ENCODE assay signal across 8 mouse cellular contexts in genomic region chr9:42264145-42264544, GRCm38 (mm10). TPM values are rescaled to one million over a fixed set of nuclear protein-coding genes. Genes with fewer than 3 reads are reported as not detected.
DNase-seq lines count a peak whose midpoint lies in the region; ATAC-seq and TF ChIP-seq lines count a peak whose summit lies in the region.

TSS of gene Sc5d (minus strand) at chr9:42264256.

- no peak for TF ChIP-seq RAD21 in MEL (IDR thresholded peaks at IDR 0.05; ENCODE audit: low read depth, low read length)

- H3K4me3 ChIP-seq in MEL (ENCODE audit: control insufficient read depth in 1 of 2, insufficient read depth in 1 of 2, low read depth in 2 of 2, low read length in 2 of 2): peak within 1 kb of the TSS; percentile 61 to 96
- H3K4me3 ChIP-seq in cerebellum, adult 2 months (replicated peaks; ENCODE audit: insufficient read depth, low read depth, low read length): peak within 1 kb of the TSS; percentile 95
- H3K4me3 ChIP-seq in lung, embryonic 16.5 days (ENCODE audit: low read length): peak within 1 kb of the TSS; percentile 80

- WGBS in cerebellum, adult 2 months: under 1% methylated on average over 49 of the region's 49 CpGs
- under 1% methylated on average over 48 of the region's 49 CpGs for WGBS in lung, embryonic 16.5 days

- H3K79me2 ChIP-seq in MEL (ENCODE audit: control insufficient read depth, insufficient read depth, low read length, poor library complexity): peaks cover 6% of the 10 kb centered on the region

- peak; percentile 75 to 78 for TF ChIP-seq POLR2A in MEL (IDR thresholded peaks at IDR 0.05; ENCODE audit: control insufficient read depth in 1 of 2, insufficient read depth in 1 of 2, low read depth in 1 of 2, low read length in 2 of 2, poor library complexity in 1 of 2)
- TF ChIP-seq POLR2A in cerebellum, adult 2 months (IDR thresholded peaks at IDR 0.05; ENCODE audit: borderline replicate concordance, insufficient read depth, low read length): peak; percentile 69

- peak within 1 kb of the TSS; percentile 86 for H3K4me2 ChIP-seq in lung, embryonic 16.5 days (ENCODE audit: low read depth, low read length)

- H3K9ac ChIP-seq in MEL (ENCODE audit: control insufficient read depth, low read depth, low read length, poor library complexity, severe bottlenecking): peak within 1 kb of the TSS; percentile 86
- H3K9ac ChIP-seq in lung, embryonic 16.5 days (ENCODE audit: low read length): peak within 1 kb of the TSS; percentile 83

- TF ChIP-seq CTCF in MEL (IDR thresholded peaks at IDR 0.05 in 2 of 3, conservative IDR thresholded peaks at IDR 0.05 in 1 of 3; ENCODE audit: control insufficient read depth in 1 of 3, insufficient read depth in 1 of 3, low read depth in 2 of 3, low read length in 3 of 3, poor library complexity in 1 of 3, severe bottlenecking in 1 of 3): no peak
- no peak for TF ChIP-seq CTCF in cerebellum, adult 2 months (IDR thresholded peaks at IDR 0.05; ENCODE audit: borderline replicate concordance, insufficient read depth, low read depth, low read length)

- no peaks in the 10 kb centered on the region for H3K9me3 ChIP-seq in MEL (replicated peaks; ENCODE audit: insufficient read depth, low read length)
- H3K9me3 ChIP-seq in lung, embryonic 16.5 days (ENCODE audit: control insufficient read depth, low read length): no peaks in the 10 kb centered on the region

- peak; percentile 97 to 98 for ATAC-seq in hematopoietic stem cell, adult 5-6 weeks (replicated peaks in 1 of 2; ENCODE audit: insufficient read depth in 1 of 2, low FRiP score in 2 of 2, low TSS enrichment in 1 of 2, low read depth in 1 of 2, poor library complexity in 2 of 2, severe bottlenecking in 2 of 2)
- peak; percentile 99 for ATAC-seq in lung, embryonic 16.5 days (ENCODE audit: low read depth)

- H3K36me3 ChIP-seq in MEL (ENCODE audit: control insufficient read depth in 1 of 2, insufficient read depth in 2 of 2, low read length in 2 of 2): peaks cover 0 to 9% of the 10 kb centered on the region in 2 experiments; a peak in 2 of 4 replicates
- no peaks in the 10 kb centered on the region for H3K36me3 ChIP-seq in lung, embryonic 16.5 days (ENCODE audit: control insufficient read depth, insufficient read depth, low read length)

- peaks cover 0 to 9% of the 10 kb centered on the region in 2 experiments; a peak in 2 of 4 replicates for H3K4me1 ChIP-seq in MEL (ENCODE audit: control insufficient read depth in 1 of 2, insufficient read depth in 2 of 2, low read length in 2 of 2)
- H3K4me1 ChIP-seq in cerebellum, adult 2 months (ENCODE audit: control insufficient read depth, insufficient read depth, low read length): peaks cover 2% of the 10 kb centered on the region; the same call in 1 of the 2 replicates
- peaks cover 9% of the 10 kb centered on the region; the same call in 1 of the 2 replicates for H3K4me1 ChIP-seq in lung, embryonic 16.5 days (replicated peaks; ENCODE audit: control insufficient read depth, insufficient read depth, low read length)

- TF ChIP-seq EP300 in MEL (IDR thresholded peaks at IDR 0.05; ENCODE audit: low read depth in 1 of 2, low read length in 2 of 2): no peak

- H3K27ac ChIP-seq in MEL (ENCODE audit: control insufficient read depth, low read depth, low read length): peak within 1 kb of the TSS; percentile 55
- H3K27ac ChIP-seq in cerebellum, adult 2 months (ENCODE audit: insufficient read depth, low read length): peak within 1 kb of the TSS; percentile 58
- peak within 1 kb of the TSS; percentile 49 for H3K27ac ChIP-seq in lung, embryonic 16.5 days (ENCODE audit: low read length)

- DNase-seq in MEL (ENCODE audit: low read depth, low spot score): peak; percentile 95
- DNase-seq in cerebellum, adult 2 months: peak; percentile 96 to 98
- DNase-seq in forelimb bud, embryonic 11.5 days (ENCODE audit: low read depth, low spot score): peak; percentile 93
- DNase-seq in layer of hippocampus, adult 9-10 months (ENCODE audit: low spot score): peak; percentile 75
- peak; percentile 65 for DNase-seq in ovary, postnatal 10 days (ENCODE audit: low spot score)
- DNase-seq in thymus, postnatal 10 days (ENCODE audit: low spot score in 2 of 2): peak; percentile 84 to 85

- H3K27me3 ChIP-seq in MEL (ENCODE audit: control insufficient read depth in 1 of 2, insufficient read depth in 2 of 2, low read length in 2 of 2): no peaks in the 10 kb centered on the region
- no peaks in the 10 kb centered on the region for H3K27me3 ChIP-seq in cerebellum, adult 2 months (ENCODE audit: control insufficient read depth, insufficient read depth, low read length)
- H3K27me3 ChIP-seq in lung, embryonic 16.5 days (ENCODE audit: control insufficient read depth, insufficient read depth, low read depth, low read length): no peaks in the 10 kb centered on the region

TF ChIP-seq in MEL, 35 proteins besides CTCF, POLR2A, EP300 and RAD21:
- TF ChIP-seq MAFK (IDR thresholded peaks at IDR 0.05; ENCODE audit: borderline replicate concordance, low read depth, low read length) (no peak), USF2 (IDR thresholded peaks at IDR 0.05; ENCODE audit: borderline replicate concordance in 1 of 2, insufficient read depth in 1 of 2, low read depth in 1 of 2, low read length in 2 of 2) (peak; percentile 40 to 83; a peak in 3 of 4 replicates), ELF1 (IDR thresholded peaks at IDR 0.05; ENCODE audit: low read depth, low read length) (no peak), SMC3 (IDR thresholded peaks at IDR 0.05; ENCODE audit: low read depth, low read length) (no peak), ZMIZ1 (IDR thresholded peaks at IDR 0.05; ENCODE audit: low read depth, low read length) (peak; percentile 65; the same call in 1 of the 2 replicates), RCOR1 (IDR thresholded peaks at IDR 0.05; ENCODE audit: low read depth, low read length) (no peak), POLR2AphosphoS2 (IDR thresholded peaks at IDR 0.05; ENCODE audit: low read length) (peak; percentile 56; the same call in 1 of the 2 replicates), ZC3H11A (IDR thresholded peaks at IDR 0.05; ENCODE audit: low read depth, low read length) (no peak), CHD1 (IDR thresholded peaks at IDR 0.05; ENCODE audit: low read depth, low read length) (no peak), MYC (IDR thresholded peaks at IDR 0.05; ENCODE audit: low read depth, low read length) (peak; percentile 58; the same call in 1 of the 2 replicates), JUND (IDR thresholded peaks at IDR 0.05; ENCODE audit: low read depth, low read length) (no peak), GABPA (IDR thresholded peaks at IDR 0.05; ENCODE audit: low read depth, low read length) (no peak), TAL1 (IDR thresholded peaks at IDR 0.05; ENCODE audit: low read length) (no peak), BHLHE40 (IDR thresholded peaks at IDR 0.05; ENCODE audit: borderline replicate concordance, low read depth, low read length) (no peak), ZNF384 (IDR thresholded peaks at IDR 0.05; ENCODE audit: low read depth, low read length) (no peak), SIN3A (IDR thresholded peaks at IDR 0.05; ENCODE audit: low read length) (no peak; the same call in 1 of the 2 replicates), MXI1 (IDR thresholded peaks at IDR 0.05; ENCODE audit: low read depth, low read length) (peak; percentile 87), HCFC1 (IDR thresholded peaks at IDR 0.05; ENCODE audit: low read depth, low read length) (peak; percentile 68), E2F4 (IDR thresholded peaks at IDR 0.05; ENCODE audit: borderline replicate concordance, low read depth, low read length) (no peak), POLR2AphosphoS5 (IDR thresholded peaks at IDR 0.05; ENCODE audit: borderline replicate concordance, low read depth, low read length) (no peak), CHD2 (IDR thresholded peaks at IDR 0.05; ENCODE audit: low read length) (no peak), TCF12 (IDR thresholded peaks at IDR 0.05; ENCODE audit: low read depth, low read length) (peak; percentile 57), NRF1 (IDR thresholded peaks at IDR 0.05; ENCODE audit: insufficient read depth, low read depth, low read length, poor library complexity, severe bottlenecking) (peak; percentile 59), MAZ (IDR thresholded peaks at IDR 0.05; ENCODE audit: low read depth, low read length) (0 out of 2 replicates have a peak, but pooled peaks have one; percentile 11), USF1 (IDR thresholded peaks at IDR 0.05; ENCODE audit: low read depth, low read length) (peak; percentile 96), MEF2A (IDR thresholded peaks at IDR 0.05; ENCODE audit: extremely low read depth, insufficient replicate concordance, low read depth, low read length, poor library complexity, severe bottlenecking) (no peak), ETS1 (IDR thresholded peaks at IDR 0.05; ENCODE audit: low read depth, low read length) (no peak), ZKSCAN1 (IDR thresholded peaks at IDR 0.05; ENCODE audit: low read depth, low read length) (no peak), TBP (IDR thresholded peaks at IDR 0.05; ENCODE audit: low read depth, low read length) (no peak), NELFE (IDR thresholded peaks at IDR 0.05; ENCODE audit: low read depth, low read length) (peak; percentile 71), GATA1 (IDR thresholded peaks at IDR 0.05; ENCODE audit: low read depth, low read length) (no peak), MYB (IDR thresholded peaks at IDR 0.05; ENCODE audit: low read depth, low read length) (no peak), KAT2A (conservative IDR thresholded peaks at IDR 0.05; ENCODE audit: low read depth, low read length) (no peak; the same call in 1 of the 2 replicates), MAX (IDR thresholded peaks at IDR 0.05; ENCODE audit: low read length) (peak; percentile 92), UBTF (IDR thresholded peaks at IDR 0.05; ENCODE audit: borderline replicate concordance, insufficient read depth, low read depth, low read length) (no peak)

RNA-seq across cellular contexts. Expression of gene Sc5d, which starts in this region (rescaled TPM):
- 17.9 and 19.9 TPM in 2 replicates for total RNA-seq in MEL (2012; rRNA removed)
- polyA plus RNA-seq in MEL (2012; ENCODE audit: insufficient read depth in 1 of 2, insufficient read length in 2 of 2, low read depth in 1 of 2, low replicate concordance in 2 of 2, missing spikeins in 1 of 2): 10 to 100 TPM in 1 of 2 experiments, not detected in 1; 24.2 TPM
- 88.8 and 92.6 TPM in 2 replicates for polyA plus RNA-seq in cerebellum, adult 2 months (2012; rRNA removed)
- 24.1 and 24.7 TPM in 2 replicates for total RNA-seq in hematopoietic stem cell, adult 5-6 weeks (2017)
- 30.3 and 33.2 TPM in 2 replicates for polyA plus RNA-seq in lung, embryonic 16.5 days (2015; fragmentation: Nextera tagmentation; extraction: Ambion mirVana)

Comparison
In these comparisons a context has a peak if more than half of its experiments do, and no peak if none do; other contexts are left out.
1. Peak in every context shown above with its lines: DNase-seq, ATAC-seq, H3K4me3 ChIP-seq and H3K27ac ChIP-seq.